Mouse (Mus musculus): ENCODE measurements around the gene Yes1.
"Not testable (repeated sequence)": the region's sequence is repeated elsewhere in the genome, so short reads cannot be mapped to it uniquely, and the experiment has no call there.

Yes1 gene

GRCm38 (mm10) chr5:32610801-32611340 is at the start of gene Yes1:
Gene Yes1, plus strand, starts transcription at chr5:32611171.
- DNase-seq (ENCODE audit: low spot score in 2 of 2): peak in 1 of 2 experiments; percentile 51

GRCm38 (mm10) chr5:32564697-32565096 is 46.3 kb upstream of the Yes1 start:
- DNase-seq (ENCODE audit: low spot score in 2 of 2): no peak

- no peak for DNase-seq (ENCODE audit: low spot score in 2 of 2)
Measured at GRCm38 (mm10) chr5:32571802-32572201, 39.2 kb upstream of the Yes1 start.

GRCm38 (mm10) chr5:32588136-32588535 is 22.8 kb upstream of the Yes1 start:
- peak; percentile 5 to 74 for DNase-seq (ENCODE audit: low spot score in 2 of 2)

GRCm38 (mm10) chr5:32593793-32594192 is 17.2 kb upstream of the Yes1 start:
- no peak for DNase-seq (ENCODE audit: low spot score in 2 of 2)

- DNase-seq (ENCODE audit: low spot score in 2 of 2): no peak
Measured at GRCm38 (mm10) chr5:32594358-32594757, 16.6 kb upstream of the Yes1 start.

- DNase-seq (ENCODE audit: low spot score in 2 of 2): no peak
Measured at GRCm38 (mm10) chr5:32605911-32606310, 5.1 kb upstream of the Yes1 start.

GRCm38 (mm10) chr5:32607776-32608355 is 3.1 kb upstream of the Yes1 start:
- DNase-seq (ENCODE audit: low spot score in 2 of 2): no peak

- no peak for DNase-seq (ENCODE audit: low spot score in 2 of 2)
Measured at GRCm38 (mm10) chr5:32608516-32608915, 2.5 kb upstream of the Yes1 start.

- DNase-seq (ENCODE audit: low spot score in 2 of 2): peak; percentile 5 to 34
Measured at GRCm38 (mm10) chr5:32610064-32610800, 739 bp upstream of the Yes1 start.

GRCm38 (mm10) chr5:32611341-32611961 is 480 bp downstream of the Yes1 start:
- DNase-seq (ENCODE audit: low spot score in 2 of 2): peak in 1 of 2 experiments; percentile 22

GRCm38 (mm10) chr5:32614291-32614690 is 3.3 kb downstream of the Yes1 start:
- DNase-seq (ENCODE audit: low spot score in 2 of 2): no peak

- DNase-seq (ENCODE audit: low spot score in 2 of 2): peak; percentile 64 to 75
Measured at GRCm38 (mm10) chr5:32614691-32615090, 3.7 kb downstream of the Yes1 start.

- DNase-seq (ENCODE audit: low spot score in 2 of 2): not testable (repeated sequence)
Measured at GRCm38 (mm10) chr5:32616489-32616888, 5.5 kb downstream of the Yes1 start.

- no peak for DNase-seq (ENCODE audit: low spot score in 2 of 2)
Measured at GRCm38 (mm10) chr5:32617851-32618250, 6.9 kb downstream of the Yes1 start.

- no peak for DNase-seq (ENCODE audit: low spot score in 2 of 2)
Measured at GRCm38 (mm10) chr5:32623649-32624048, 12.7 kb downstream of the Yes1 start.

GRCm38 (mm10) chr5:32624777-32625176 is 13.8 kb downstream of the Yes1 start:
- no peak for DNase-seq (ENCODE audit: low spot score in 2 of 2)

- DNase-seq (ENCODE audit: low spot score in 2 of 2): no peak
Measured at GRCm38 (mm10) chr5:32633185-32633584, 22.2 kb downstream of the Yes1 start.

GRCm38 (mm10) chr5:32657386-32657785 is 46.4 kb downstream of the Yes1 start:
- peak in 1 of 2 experiments; percentile 5 for DNase-seq (ENCODE audit: low spot score in 2 of 2)

- no peak for DNase-seq (ENCODE audit: low spot score in 2 of 2)
Measured at GRCm38 (mm10) chr5:32682475-32682874, 71.5 kb downstream of the Yes1 start.

- DNase-seq (ENCODE audit: low spot score in 2 of 2): no peak
Measured at GRCm38 (mm10) chr5:32693411-32693810, 82.4 kb downstream of the Yes1 start.

GRCm38 (mm10) chr5:32697208-32697867 is 86.4 kb downstream of the Yes1 start:
- DNase-seq (ENCODE audit: low spot score in 2 of 2): no peak

All from left cerebral cortex, adult 9 months (tissue).